In the genomic region with DNA sequence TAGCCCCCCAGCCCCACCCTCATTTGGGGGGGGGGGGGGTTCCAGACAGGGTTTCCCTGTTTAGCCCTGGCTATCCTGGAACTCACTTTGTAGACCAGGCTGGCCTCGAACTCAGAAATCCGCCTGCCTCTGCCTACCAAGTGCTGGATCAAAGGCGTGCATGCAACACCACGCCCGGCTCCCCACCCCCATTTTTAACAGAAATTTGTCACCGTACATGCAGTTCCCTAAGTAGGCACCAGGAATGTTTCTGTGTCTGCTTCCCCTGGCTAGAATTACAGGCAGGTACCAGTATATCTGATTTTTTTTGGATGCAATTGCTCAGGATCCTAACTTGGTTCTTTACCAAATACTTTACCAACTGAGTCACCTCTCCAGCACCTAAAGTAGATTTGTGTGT, we compare ENCODE assay signal across 29 mouse cellular contexts. TPM values are rescaled to one million over a fixed set of nuclear protein-coding genes. Genes with fewer than 3 reads are reported as not detected.
DNase-seq lines count a peak whose midpoint lies in the region; ATAC-seq lines count a peak whose summit lies in the region.
"Had no signal": no experiment of that assay in that cellular context is flagged by ENCODE, and none has a peak within 500 bp of the region (broad histone marks: within the 10 kb centered on the region; RNA-seq: fewer than 3 reads in every experiment).

No protein-coding gene starts in this region.

- WGBS in kidney, embryonic 14.5 days = 92% methylated on average over 6 of the region's 6 CpGs
- 92% methylated on average over 6 of the region's 6 CpGs for WGBS in lung, embryonic 15.5 days

- H3K27me3 ChIP-seq in kidney, embryonic 14.5 days (ENCODE audit: control insufficient read depth, insufficient read depth, low read length) = no peaks in the 10 kb centered on the region
- no peaks in the 10 kb centered on the region for H3K27me3 ChIP-seq in lung, embryonic 15.5 days
- H3K27me3 ChIP-seq: embryonic facial prominence, embryonic 13.5 days; hindbrain, embryonic 12.5 days; intestine, embryonic 15.5 days; liver, embryonic 12.5 days had no signal

- peaks cover 67% of the 10 kb centered on the region for H3K4me1 ChIP-seq in kidney, embryonic 14.5 days (ENCODE audit: control insufficient read depth, insufficient read depth, low read length)
- peaks cover 81% of the 10 kb centered on the region for H3K4me1 ChIP-seq in lung, embryonic 15.5 days

- ATAC-seq in kidney, embryonic 14.5 days (ENCODE audit: low FRiP score, low TSS enrichment) = no peak
- ATAC-seq in lung, embryonic 15.5 days (ENCODE audit: borderline replicate concordance, extremely low read depth, low FRiP score, low TSS enrichment) = no peak
- ATAC-seq: forebrain, embryonic 16.5 days; hindbrain, postnatal 0 days; intestine, embryonic 15.5 days; liver, embryonic 12.5 days; liver, postnatal 0 days had no signal

- H3K9me3 ChIP-seq in kidney, embryonic 14.5 days (ENCODE audit: control insufficient read depth, low read length) = no peaks in the 10 kb centered on the region
- no peaks in the 10 kb centered on the region for H3K9me3 ChIP-seq in lung, embryonic 15.5 days
- H3K9me3 ChIP-seq: embryonic facial prominence, embryonic 13.5 days; hindbrain, embryonic 12.5 days; intestine, embryonic 15.5 days; liver, embryonic 12.5 days had no signal

- no peak overlapping the region for H3K9ac ChIP-seq in kidney, embryonic 14.5 days (ENCODE audit: low read depth, low read length)
- H3K9ac ChIP-seq in lung, embryonic 15.5 days = no peak overlapping the region
- H3K9ac ChIP-seq: embryonic facial prominence, embryonic 13.5 days; hindbrain, embryonic 12.5 days; intestine, embryonic 15.5 days; liver, embryonic 12.5 days had no signal

- no peak for DNase-seq in kidney, adult 11 months
- no peak for DNase-seq in lung, postnatal 14 days
- peak; percentile 45 for DNase-seq in 3T3-L1 (ENCODE audit: low read depth, low spot score)
- DNase-seq in R1 (ENCODE audit: low read depth, low spot score) = peak; percentile 69
- DNase-seq in ovary, postnatal 36 days (ENCODE audit: low spot score) = no peak
- DNase-seq: adrenal gland, postnatal 36 days; cerebellum, postnatal 10 days; gastrocnemius, adult 2 months; gastrocnemius, postnatal 36 days; heart, adult 18-20 months; heart, postnatal 36 days; kidney, postnatal 36 days; layer of hippocampus, postnatal 36 days; left cerebral cortex, postnatal 4 days; liver, postnatal 0 days; lung, postnatal 36 days; midbrain, embryonic 14.5 days; retina, postnatal 1 day; right cerebral cortex, postnatal 14 days; thymus, postnatal 14 days had no signal

- no peak overlapping the region for H3K4me2 ChIP-seq in kidney, embryonic 14.5 days (replicated peaks; ENCODE audit: low read depth, low read length)
- no peak overlapping the region for H3K4me2 ChIP-seq in lung, embryonic 15.5 days
- H3K4me2 ChIP-seq: embryonic facial prominence, embryonic 13.5 days; heart, embryonic 11.5 days; hindbrain, embryonic 12.5 days; intestine, embryonic 15.5 days; liver, embryonic 12.5 days had no signal

- no peak overlapping the region for H3K4me3 ChIP-seq in kidney, embryonic 14.5 days (ENCODE audit: low read length)
- H3K4me3 ChIP-seq in lung, embryonic 15.5 days = no peak overlapping the region
- H3K4me3 ChIP-seq: embryonic facial prominence, embryonic 13.5 days; gastrocnemius, adult 2 months; hindbrain, embryonic 12.5 days; intestine, embryonic 15.5 days; liver, embryonic 12.5 days had no signal

- H3K36me3 ChIP-seq in kidney, embryonic 14.5 days (ENCODE audit: control insufficient read depth, insufficient read depth, low read length) = peaks cover 7% of the 10 kb centered on the region; the same call in 1 of the 2 replicates
- no peaks in the 10 kb centered on the region for H3K36me3 ChIP-seq in lung, embryonic 15.5 days
- H3K36me3 ChIP-seq: embryonic facial prominence, embryonic 13.5 days had no signal

- H3K27ac ChIP-seq in kidney, embryonic 14.5 days (ENCODE audit: low read depth, low read length) = peak overlapping the region; percentile 55; the same call in 1 of the 2 replicates
- peak overlapping the region; percentile 82 for H3K27ac ChIP-seq in lung, embryonic 15.5 days
- H3K27ac ChIP-seq: hindbrain, embryonic 12.5 days; hindbrain, postnatal 0 days; intestine, embryonic 15.5 days had no signal

RNA-seq across cellular contexts. Expression of gene Myh9, which starts 13.1 kb away (rescaled TPM):
- 43.8 and 72.3 TPM in 2 replicates for polyA plus RNA-seq in kidney, embryonic 14.5 days (2014; fragmentation: Nextera tagmentation; extraction: Ambion mirVana)
- polyA plus RNA-seq in lung, embryonic 15.5 days (2015; fragmentation: Nextera tagmentation; extraction: Ambion mirVana) = 62.5 and 67.7 TPM in 2 replicates

Comparison
In these comparisons a context has a peak if more than half of its experiments do, and no peak if none do; other contexts are left out.
1. DNase-seq: peak in 3T3-L1 (single experiment) and R1 (single experiment); none in kidney, adult 11 months (single experiment), lung, postnatal 14 days (single experiment) and ovary, postnatal 36 days (single experiment).